Mouse (Mus musculus) heart, embryonic 13.5 days (tissue): ENCODE data around the gene Taok3. TPM values are rescaled to one million over a fixed set of nuclear protein-coding genes. Genes with fewer than 3 reads are reported as not detected.
A peak's percentile ranks its signal among the peaks of the same experiment; 100 is the strongest.

ENCODE experiments used
- ATAC-seq: fragments of 200-750 bp; cut with Nextera tagmentation; 2 replicates; pipeline ENCODE4 v1.8.0; 2017; ENCODE audit warnings: moderate TSS enrichment; ENCODE audit not compliant: insufficient number of reproducible peaks, low FRiP score, low TSS enrichment; ENCODE audit errors: extremely low read depth
- H3K27ac ChIP-seq: fragments of 300-500 bp; sonication (generic); replicated peaks from 2 replicates; pipeline ENCODE4 v1.5.1; 2015; ENCODE audit warnings: moderate library complexity, mild to moderate bottlenecking, inconsistent platforms
- H3K27me3 ChIP-seq: fragments of 300-500 bp; sonication (generic); replicated peaks from 2 replicates; pipeline ENCODE4 v1.6.1; 2015; ENCODE audit warnings: mild to moderate bottlenecking, inconsistent platforms
- H3K36me3 ChIP-seq: fragments of 300-500 bp; sonication (generic); 2 replicates; pipeline ENCODE4 v1.6.1; 2015; ENCODE audit warnings: mild to moderate bottlenecking, inconsistent platforms
- H3K4me1 ChIP-seq: fragments of 300-500 bp; sonication (generic); 2 replicates; pipeline ENCODE4 v1.6.1; 2015; ENCODE audit warnings: inconsistent platforms
- H3K4me2 ChIP-seq: fragments of 300-500 bp; sonication (generic); 2 replicates; pipeline ENCODE4 v1.6.1; 2015; ENCODE audit warnings: inconsistent platforms, mild to moderate bottlenecking, moderate library complexity
- H3K4me3 ChIP-seq: fragments of 300-500 bp; sonication (generic); 2 replicates; pipeline ENCODE4 v1.5.1; 2015; ENCODE audit warnings: moderate library complexity, mild to moderate bottlenecking, inconsistent platforms
- H3K9ac ChIP-seq: fragments of 300-500 bp; sonication (generic); 2 replicates; pipeline ENCODE4 v1.6.1; 2015; ENCODE audit warnings: inconsistent platforms, mild to moderate bottlenecking, moderate library complexity
- H3K9me3 ChIP-seq: fragments of 300-500 bp; sonication (generic); 2 replicates; pipeline ENCODE4 v1.6.1; 2016; ENCODE audit warnings: inconsistent platforms
- WGBS: fragments of 180-500 bp; shearing (Covaris S2); methylation state at CpG from one replicate; pipeline ENCODE4 v1.1.7; 2015; ENCODE audit warnings: mixed read lengths; 5-methylcytosine and 5-hydroxymethylcytosine counted together
- polyA plus RNA-seq: library from polyadenylated mRNA; unstranded; fragments of >200 nt; fragmentation: Nextera tagmentation; extraction: Ambion mirVana; gene quantifications from 2 replicates; pipeline ENCODE4 v1.2.1, GENCODE M21; 2015

The Taok3 gene
- polyA plus RNA-seq, 1 experiment from 2014 or later = 8.5 TPM

DNA sequence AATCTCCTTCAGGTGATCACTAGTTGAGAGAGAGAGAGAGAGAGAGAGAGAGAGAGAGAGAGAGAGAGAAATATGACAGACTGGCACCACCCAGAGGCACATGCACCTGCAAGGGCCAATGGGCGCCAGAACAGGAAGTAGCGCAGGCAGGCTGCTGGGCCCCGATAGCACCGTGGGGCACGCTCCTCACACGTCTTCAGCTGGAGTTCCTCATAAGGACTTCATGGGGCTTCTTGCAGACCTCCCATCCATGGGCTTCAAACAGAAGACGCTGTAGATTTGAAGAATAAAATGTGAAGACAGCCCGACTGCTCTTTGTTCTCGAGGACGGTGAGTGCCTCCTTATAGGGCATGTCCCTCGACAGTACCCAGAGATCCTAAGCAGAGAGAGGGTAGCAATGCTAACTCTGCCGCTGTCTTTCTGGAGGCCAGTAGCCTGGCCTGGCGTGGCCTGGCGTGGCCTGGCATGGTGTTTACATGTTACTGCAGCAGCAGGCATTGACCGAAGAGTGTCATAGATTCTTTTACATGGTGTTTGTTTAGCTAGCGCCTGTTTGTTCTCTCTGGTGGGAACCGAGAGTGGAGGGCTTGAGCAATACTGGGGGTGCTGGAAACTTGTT, 13.6 kb downstream of the Taok3 start:
- Histone ChIP-seq H3K4me2 (peak overlapping the region; percentile 62), H3K9ac (peak overlapping the region; percentile 29), H3K4me1 (peaks cover 53% of the 10 kb centered on the region), H3K27ac (peak overlapping the region; percentile 80), H3K36me3 (no peaks in the 10 kb centered on the region), H3K4me3 (peak overlapping the region; percentile 25), H3K27me3 (no peaks in the 10 kb centered on the region), H3K9me3 (no peaks in the 10 kb centered on the region)
- WGBS = 59% methylated on average over 17 of the region's 17 CpGs
- ATAC-seq = no peak

DNA sequence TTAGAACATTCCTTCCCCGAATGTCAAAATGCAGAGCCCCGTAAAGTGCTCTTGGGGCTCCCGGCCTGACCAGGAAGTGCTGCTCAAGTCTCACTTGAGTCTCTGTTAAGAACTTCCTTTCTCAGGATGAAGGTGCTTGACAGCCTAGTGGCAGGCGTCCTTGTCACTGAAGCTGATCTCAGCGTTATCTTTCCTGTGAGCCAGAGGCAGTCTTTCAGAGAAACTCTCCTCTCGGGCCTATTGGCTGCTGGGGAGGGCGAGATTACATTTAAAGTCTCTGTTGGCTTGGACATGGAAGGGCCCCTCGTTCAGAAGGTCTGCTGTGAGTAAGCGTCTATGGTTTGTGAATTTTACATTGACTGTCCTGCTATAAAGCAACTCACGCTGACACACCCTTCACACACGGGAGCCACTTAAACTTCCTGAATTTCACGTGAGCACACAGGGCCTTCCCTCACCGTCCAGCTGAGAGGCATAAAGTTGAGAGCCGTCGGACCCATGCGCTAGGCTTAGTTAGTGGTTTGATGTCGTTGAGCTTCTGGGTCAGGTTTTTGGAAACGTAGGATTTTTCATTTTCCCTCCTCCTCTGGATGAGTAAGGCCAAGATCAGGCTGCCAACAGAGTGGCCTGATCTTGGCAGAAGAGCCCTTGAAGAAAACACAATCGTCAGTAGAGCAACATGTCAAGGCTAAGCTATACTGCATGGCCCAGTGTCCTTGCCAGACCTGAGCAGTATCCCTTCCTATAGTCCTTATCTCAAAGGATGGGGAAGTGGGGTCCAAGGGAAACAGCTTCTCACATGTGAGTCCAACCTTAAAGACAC, 14.3 kb downstream of the Taok3 start:
- Histone ChIP-seq H3K4me3 (peak overlapping the region; percentile 25), H3K27me3 (no peaks in the 10 kb centered on the region), H3K4me1 (peaks cover 58% of the 10 kb centered on the region), H3K9ac (peak overlapping the region; percentile 29), H3K36me3 (no peaks in the 10 kb centered on the region), H3K4me2 (peak overlapping the region; percentile 62), H3K27ac (peak overlapping the region; percentile 80), H3K9me3 (no peaks in the 10 kb centered on the region)
- ATAC-seq = no peak
- 30% methylated on average over 19 of the region's 19 CpGs for WGBS

DNA sequence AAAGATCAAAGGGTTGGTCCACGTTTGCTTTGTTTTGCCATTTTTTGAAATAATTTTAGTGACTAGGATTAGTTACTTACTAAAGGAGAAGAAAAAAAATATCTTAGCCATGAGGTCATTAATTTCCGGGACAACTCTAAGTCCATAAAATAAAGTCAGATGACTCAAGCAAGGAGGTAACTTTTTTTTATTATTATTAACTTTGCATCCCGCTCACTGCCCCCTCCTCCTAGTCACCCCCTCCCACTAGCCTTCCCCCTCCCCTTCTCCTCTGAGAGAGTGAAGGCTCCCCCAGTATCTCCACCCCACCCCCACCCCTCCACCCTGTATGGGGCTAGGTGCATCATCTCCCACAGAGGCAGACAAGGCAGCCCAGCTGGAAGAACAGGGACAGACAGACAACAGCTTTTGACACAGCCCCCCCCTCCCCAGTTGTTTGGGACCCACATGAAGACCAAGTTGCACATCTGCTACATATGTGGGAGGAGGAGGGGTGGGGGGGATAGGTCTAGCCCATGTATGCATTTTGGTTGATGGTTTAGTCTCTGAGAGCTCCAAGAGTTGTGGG, 15.0 kb downstream of the Taok3 start:
- Histone ChIP-seq H3K4me3 (no peak overlapping the region; the same call in 1 of the 2 replicates), H3K27ac (peak overlapping the region; percentile 80), H3K27me3 (no peaks in the 10 kb centered on the region), H3K4me2 (peak overlapping the region; percentile 62), H3K36me3 (no peaks in the 10 kb centered on the region), H3K4me1 (peaks cover 58% of the 10 kb centered on the region), H3K9me3 (no peaks in the 10 kb centered on the region), H3K9ac (peak overlapping the region; percentile 63)
- WGBS = 38% methylated on average over 3 of the region's 3 CpGs
- no peak for ATAC-seq

DNA sequence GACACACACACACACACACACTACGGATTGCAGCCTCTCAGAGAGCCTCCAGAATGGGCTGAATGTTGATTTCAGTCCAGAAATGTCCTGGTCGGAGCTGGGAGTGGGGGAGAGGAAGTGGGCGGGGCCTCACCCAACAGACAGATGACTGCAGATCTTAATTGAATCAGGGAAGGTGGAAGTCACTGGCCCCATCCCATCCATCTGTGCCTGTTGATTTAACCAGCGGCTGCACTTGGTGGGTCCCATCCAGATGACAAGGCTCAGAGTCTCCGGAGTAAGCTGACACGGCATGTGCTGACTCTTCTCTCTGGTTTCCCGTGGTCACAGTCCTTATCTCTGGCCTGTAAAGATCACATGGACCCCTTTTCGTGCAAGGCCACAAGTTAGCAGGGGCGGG, 15.9 kb downstream of the Taok3 start:
- Histone ChIP-seq H3K4me3 (peak overlapping the region; percentile 21), H3K27ac (peak overlapping the region; percentile 80), H3K36me3 (no peaks in the 10 kb centered on the region), H3K4me1 (peaks cover 58% of the 10 kb centered on the region), H3K27me3 (no peaks in the 10 kb centered on the region), H3K9ac (peak overlapping the region; percentile 63), H3K9me3 (no peaks in the 10 kb centered on the region), H3K4me2 (peak overlapping the region; percentile 62)
- 5% methylated on average over 9 of the region's 9 CpGs for WGBS
- peak; percentile 27 for ATAC-seq

DNA sequence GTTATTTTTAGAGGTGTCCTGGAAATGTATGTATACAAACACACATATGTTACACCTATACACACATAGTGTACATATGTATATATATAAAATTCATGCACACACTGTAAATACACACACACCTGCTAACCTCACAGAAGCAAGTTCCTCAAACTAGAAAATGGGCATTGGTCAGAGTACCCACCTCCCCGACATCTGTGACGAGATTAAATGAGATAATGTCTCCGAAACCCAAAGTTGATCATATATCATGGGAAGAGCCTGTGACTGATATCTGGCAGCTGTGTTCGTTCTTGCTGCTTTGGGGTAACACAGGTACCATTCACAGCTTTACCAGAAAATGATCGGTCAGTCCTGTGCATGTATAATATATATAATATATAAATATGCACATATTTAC, 16.6 kb downstream of the Taok3 start:
- no peak for ATAC-seq
- H3K4me2 ChIP-seq = no peak overlapping the region; the same call in 1 of the 2 replicates
- H3K4me1 ChIP-seq = peaks cover 58% of the 10 kb centered on the region
- no peaks in the 10 kb centered on the region for H3K27me3 ChIP-seq
- no peaks in the 10 kb centered on the region for H3K36me3 ChIP-seq
- H3K27ac ChIP-seq = 0 out of 2 replicates have a peak overlapping the region, but pooled peaks have one; percentile 12
- H3K9me3 ChIP-seq = no peaks in the 10 kb centered on the region
- no peak overlapping the region for H3K9ac ChIP-seq
- 70% methylated on average over 5 of the region's 5 CpGs for WGBS
- H3K4me3 ChIP-seq = no peak overlapping the region

DNA sequence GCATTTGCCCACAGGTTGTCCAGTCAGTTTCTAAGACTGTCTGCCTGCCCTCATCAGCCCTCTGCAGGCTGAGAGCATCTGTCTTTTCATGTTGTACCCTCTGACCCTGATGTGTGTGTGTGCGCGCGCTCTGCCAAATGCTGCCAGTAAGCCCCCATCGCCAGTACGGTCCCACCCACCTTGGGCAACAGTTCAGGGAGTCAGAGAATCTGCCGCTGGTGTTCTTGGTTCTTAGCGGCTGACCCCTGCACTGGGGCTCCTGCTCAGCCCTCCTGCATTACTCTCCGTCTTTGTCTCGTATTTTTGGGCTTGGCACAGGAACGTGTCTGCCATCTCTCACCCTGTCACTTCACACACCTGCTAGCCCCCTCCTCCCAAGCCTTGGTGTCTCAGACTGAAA, 17.1 kb downstream of the Taok3 start:
- Histone ChIP-seq H3K36me3 (no peaks in the 10 kb centered on the region), H3K4me1 (peaks cover 58% of the 10 kb centered on the region), H3K9ac (no peak overlapping the region), H3K9me3 (no peaks in the 10 kb centered on the region), H3K27me3 (no peaks in the 10 kb centered on the region), H3K4me2 (peak overlapping the region; percentile 28; the same call in 1 of the 2 replicates), H3K27ac (0 out of 2 replicates have a peak overlapping the region, but pooled peaks have one; percentile 61), H3K4me3 (no peak overlapping the region)
- ATAC-seq = no peak
- 57% methylated on average over 10 of the region's 10 CpGs for WGBS

DNA sequence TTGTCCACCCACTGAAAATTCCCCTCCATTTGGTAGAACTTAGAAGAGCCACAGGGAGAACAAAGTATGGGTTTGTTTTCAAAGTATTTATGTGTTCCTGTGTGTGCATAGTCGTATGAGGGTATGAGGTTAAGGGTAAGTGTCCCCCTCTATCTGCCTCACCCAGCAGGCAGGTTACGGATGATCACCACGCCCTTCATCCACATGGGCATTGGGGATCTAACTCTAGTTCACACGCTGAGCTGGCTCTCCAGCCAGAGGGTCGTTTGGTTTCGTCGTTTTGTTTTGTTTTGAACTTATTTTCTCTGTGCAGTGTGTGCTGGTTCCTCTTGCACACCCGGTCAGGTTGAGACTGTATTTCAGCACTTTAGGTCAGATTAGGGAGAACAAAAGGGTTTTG, 17.7 kb downstream of the Taok3 start:
- no peak overlapping the region for H3K9ac ChIP-seq
- H3K4me2 ChIP-seq = peak overlapping the region; percentile 28
- WGBS = 65% methylated on average over 8 of the region's 8 CpGs
- ATAC-seq = no peak
- no peak overlapping the region for H3K4me3 ChIP-seq
- peak overlapping the region; percentile 61; the same call in 1 of the 2 replicates for H3K27ac ChIP-seq
- H3K36me3 ChIP-seq = no peaks in the 10 kb centered on the region
- H3K4me1 ChIP-seq = peaks cover 58% of the 10 kb centered on the region
- no peaks in the 10 kb centered on the region for H3K9me3 ChIP-seq
- H3K27me3 ChIP-seq = no peaks in the 10 kb centered on the region

DNA sequence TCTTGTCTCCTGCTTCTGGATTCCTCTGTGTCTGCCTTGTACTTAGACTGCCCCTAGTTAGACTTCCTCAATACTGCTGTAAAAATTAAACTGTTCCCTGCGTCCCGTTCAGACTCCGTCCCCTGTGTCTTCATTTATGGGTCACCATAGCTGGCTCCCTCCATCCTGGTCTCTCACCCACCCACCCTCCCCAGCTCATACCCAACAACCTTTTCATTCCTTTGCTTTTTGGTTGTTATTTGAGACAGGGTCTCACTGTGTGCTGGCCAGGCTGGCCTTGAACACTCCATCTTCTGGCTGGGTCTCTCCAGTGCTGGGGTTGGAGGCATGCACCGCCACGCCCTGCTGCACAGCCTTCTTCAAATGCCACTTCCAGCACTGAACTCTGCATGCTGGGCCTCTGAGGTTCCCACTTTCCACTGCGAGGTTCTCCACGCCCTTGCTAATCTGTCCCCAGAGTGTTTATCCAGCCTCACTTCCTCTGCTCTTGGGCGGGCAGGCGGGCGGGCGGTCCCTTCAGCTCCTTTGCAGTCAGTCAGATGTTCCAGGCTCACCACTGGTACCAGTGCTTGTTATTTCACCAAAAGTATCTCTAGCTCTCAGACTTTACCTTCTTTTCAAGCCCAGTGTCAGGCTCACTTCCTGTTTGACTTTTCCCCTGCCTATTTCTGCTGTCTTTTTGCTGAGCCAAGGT, 18.5 kb downstream of the Taok3 start:
- 0 out of 2 replicates have a peak, but pooled peaks have one; percentile 20 for ATAC-seq
- H3K27ac ChIP-seq = peak overlapping the region; percentile 61
- peaks cover 56% of the 10 kb centered on the region for H3K4me1 ChIP-seq
- WGBS = 54% methylated on average over 11 of the region's 11 CpGs
- no peaks in the 10 kb centered on the region for H3K27me3 ChIP-seq
- 0 out of 2 replicates have a peak overlapping the region, but pooled peaks have one; percentile 28 for H3K4me2 ChIP-seq
- no peak overlapping the region for H3K9ac ChIP-seq
- no peaks in the 10 kb centered on the region for H3K9me3 ChIP-seq
- H3K4me3 ChIP-seq = no peak overlapping the region
- H3K36me3 ChIP-seq = no peaks in the 10 kb centered on the region

DNA sequence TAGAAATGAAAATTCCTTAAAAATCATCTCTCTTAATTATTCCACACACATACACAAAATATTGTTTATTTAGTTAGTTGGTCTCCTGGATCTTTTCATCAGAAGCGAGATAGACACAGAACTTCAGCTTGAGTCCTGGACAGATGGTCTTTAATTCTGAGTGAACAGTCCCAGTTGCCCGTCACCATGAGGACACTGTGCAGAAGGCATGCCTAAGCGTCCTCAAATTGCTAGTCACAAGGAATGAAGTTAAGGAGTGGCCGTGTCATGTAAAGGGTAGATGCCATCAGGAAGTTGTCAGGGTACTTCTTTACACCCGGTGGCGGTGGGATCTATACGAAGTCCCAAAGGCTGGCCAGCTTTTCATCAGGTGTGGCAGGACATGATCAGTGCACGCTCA, 19.9 kb downstream of the Taok3 start:
- Histone ChIP-seq H3K4me1 (peaks cover 42% of the 10 kb centered on the region), H3K9me3 (no peaks in the 10 kb centered on the region), H3K9ac (no peak overlapping the region), H3K27ac (no peak overlapping the region), H3K4me2 (no peak overlapping the region), H3K27me3 (no peaks in the 10 kb centered on the region), H3K36me3 (no peaks in the 10 kb centered on the region), H3K4me3 (no peak overlapping the region)
- ATAC-seq = no peak
- 69% methylated on average over 8 of the region's 8 CpGs for WGBS

DNA sequence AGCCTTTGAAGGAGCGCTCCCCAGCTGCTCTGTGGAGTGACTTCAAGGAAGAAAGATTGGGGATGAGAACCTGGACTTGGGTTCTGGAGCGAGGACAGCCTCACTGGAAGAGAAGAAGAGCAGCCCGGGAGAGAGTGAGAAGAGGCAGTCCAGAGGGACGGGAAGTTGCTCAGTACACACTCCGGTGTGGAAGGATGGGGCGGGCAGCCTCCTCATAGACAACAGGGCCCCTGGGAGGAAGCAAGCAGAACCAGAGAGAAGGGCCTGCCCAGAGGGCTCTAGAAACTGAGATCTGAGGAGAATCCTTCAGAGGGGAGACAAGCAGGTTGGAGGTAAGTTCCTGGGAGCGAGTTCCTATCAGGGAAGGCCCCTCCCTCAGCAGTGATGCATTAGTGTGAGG, 20.4 kb downstream of the Taok3 start:
- WGBS = 66% methylated on average over 7 of the region's 7 CpGs
- Histone ChIP-seq H3K27ac (no peak overlapping the region), H3K27me3 (no peaks in the 10 kb centered on the region), H3K36me3 (no peaks in the 10 kb centered on the region), H3K9ac (no peak overlapping the region), H3K9me3 (no peaks in the 10 kb centered on the region), H3K4me2 (no peak overlapping the region), H3K4me3 (no peak overlapping the region), H3K4me1 (peaks cover 37% of the 10 kb centered on the region)
- no peak for ATAC-seq

DNA sequence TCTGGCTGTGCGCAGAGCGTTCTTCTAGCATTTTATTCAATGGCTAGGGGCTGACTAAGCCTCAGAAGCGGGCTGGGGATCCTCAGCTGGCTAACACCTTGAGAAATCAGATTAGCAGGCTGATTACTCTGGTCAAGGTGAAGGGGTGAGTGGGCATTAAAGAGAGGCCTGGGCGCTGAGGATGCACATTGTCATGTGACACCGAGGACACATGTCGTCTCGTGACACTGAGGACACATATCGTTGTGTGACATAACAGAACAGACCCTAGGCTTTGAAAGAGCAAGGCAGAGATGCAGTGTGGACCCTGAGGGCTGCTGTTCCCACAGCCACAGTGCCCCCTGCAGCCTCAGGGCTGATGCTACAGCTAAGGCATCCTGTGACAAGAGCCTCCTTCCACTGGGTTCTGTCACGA, 23.8 kb downstream of the Taok3 start:
- H3K4me1 ChIP-seq = peaks cover 3% of the 10 kb centered on the region; the same call in 1 of the 2 replicates
- H3K27ac ChIP-seq = no peak overlapping the region
- H3K4me2 ChIP-seq = no peak overlapping the region
- no peaks in the 10 kb centered on the region for H3K36me3 ChIP-seq
- no peak overlapping the region for H3K4me3 ChIP-seq
- no peak for ATAC-seq
- 43% methylated on average over 9 of the region's 9 CpGs for WGBS
- 0 out of 2 replicates have a peak, but pooled peaks cover 5% of the 10 kb centered on the region for H3K9me3 ChIP-seq
- no peak overlapping the region for H3K9ac ChIP-seq
- no peaks in the 10 kb centered on the region for H3K27me3 ChIP-seq
